Mouse (Mus musculus): ENCODE measurements around the gene Neu4.
A peak's percentile ranks its signal among the peaks of the same experiment; 100 is the strongest.
"Not testable (repeated sequence)": the region's sequence is repeated elsewhere in the genome, so short reads cannot be mapped to it uniquely, and the experiment has no call there.

The Neu4 gene

DNA sequence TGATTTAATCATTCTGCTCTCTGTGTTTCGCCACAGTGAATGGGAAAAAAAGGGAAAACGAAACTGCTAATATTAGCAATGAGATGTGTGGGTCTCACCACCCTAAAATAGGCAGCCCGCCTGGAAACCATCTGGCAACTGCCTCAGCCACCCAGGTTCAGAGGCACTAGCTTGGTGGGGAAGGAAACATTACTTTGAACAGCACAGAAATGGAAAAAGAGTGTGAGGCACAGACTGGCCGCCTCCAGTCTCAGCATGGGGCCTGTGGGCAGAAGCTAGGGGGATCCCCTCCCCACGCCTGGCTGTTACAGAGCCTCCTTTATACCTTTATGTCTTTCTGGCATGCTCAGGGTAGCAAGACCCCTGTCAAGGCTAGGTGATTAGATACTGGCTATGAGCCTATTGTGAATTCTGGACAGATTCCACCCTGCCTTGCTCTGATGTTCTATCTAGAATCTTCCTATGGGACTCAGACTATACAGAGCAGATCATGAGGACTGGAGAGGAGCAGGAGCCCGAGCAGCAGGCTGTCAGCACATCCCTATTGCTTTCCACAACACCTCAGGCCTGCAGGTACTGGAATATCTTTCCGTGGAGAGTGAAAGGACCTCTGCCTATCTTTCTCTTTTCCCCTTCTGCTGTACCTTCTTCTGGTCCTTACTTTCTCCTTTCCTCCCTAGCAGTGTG is 33.4 kb downstream of the Neu4 start:
- DNase-seq, result peak in 1 of 2 experiments; percentile 19

DNA sequence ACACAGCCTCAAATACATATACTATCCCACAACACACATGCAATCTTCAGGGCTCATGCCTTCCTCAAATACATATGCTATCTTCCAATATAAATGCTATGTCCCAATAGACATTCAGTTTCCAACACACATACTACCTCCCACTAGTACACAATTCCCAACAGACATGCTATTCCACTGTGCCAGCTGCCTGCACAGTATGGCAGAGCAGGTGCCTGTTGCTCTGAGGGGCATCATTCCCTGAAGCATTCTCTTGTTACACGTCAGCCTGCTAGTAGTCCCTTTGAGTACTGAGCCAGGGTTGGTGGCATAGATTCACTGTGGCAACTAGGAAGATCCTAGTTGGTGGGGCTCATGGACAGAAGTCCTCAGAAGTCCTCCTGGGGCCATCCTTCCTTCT is 34.2 kb downstream of the Neu4 start:
- DNase-seq, result no peak

DNA sequence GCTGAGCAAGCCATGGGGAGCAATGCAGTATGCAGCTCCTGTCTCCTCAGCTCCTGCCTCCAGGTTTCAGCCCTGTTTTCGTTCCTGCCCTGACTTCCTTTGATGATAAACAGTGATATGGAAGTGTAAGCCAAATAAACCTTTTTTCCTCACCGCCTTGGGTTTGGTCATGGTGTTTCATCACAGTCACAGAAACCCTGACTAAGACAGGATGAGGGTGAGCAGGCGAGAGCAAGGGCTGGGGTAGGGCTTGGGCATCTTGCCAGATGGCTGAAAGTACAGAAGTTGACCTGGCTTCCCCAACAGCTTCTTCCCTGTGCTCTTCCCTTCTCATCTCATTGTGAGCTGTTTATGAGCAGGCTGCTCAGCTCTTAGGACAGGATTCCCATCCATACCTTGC is 35.7 kb downstream of the Neu4 start:
- DNase-seq, result no peak

DNA sequence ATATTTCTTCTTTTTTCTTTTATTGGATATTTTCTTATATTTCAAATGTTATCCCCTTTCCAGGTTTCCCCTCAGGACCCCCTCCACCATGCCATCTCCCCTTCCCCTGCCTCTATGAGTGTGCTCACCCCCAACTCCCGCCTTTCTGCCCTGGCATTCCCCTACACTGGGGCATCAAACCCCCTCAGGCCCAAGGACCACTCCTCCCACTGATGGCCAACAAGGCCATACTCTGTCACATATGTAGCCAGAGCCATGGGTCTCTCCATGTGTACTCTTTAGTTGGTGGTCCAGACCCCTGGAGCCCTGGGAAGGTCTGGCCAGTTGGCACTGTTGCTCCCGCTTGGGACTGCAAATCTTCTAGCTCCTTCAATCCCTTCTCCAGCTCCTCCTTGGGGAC is 37.1 kb downstream of the Neu4 start:
- DNase-seq, result no peak

DNA sequence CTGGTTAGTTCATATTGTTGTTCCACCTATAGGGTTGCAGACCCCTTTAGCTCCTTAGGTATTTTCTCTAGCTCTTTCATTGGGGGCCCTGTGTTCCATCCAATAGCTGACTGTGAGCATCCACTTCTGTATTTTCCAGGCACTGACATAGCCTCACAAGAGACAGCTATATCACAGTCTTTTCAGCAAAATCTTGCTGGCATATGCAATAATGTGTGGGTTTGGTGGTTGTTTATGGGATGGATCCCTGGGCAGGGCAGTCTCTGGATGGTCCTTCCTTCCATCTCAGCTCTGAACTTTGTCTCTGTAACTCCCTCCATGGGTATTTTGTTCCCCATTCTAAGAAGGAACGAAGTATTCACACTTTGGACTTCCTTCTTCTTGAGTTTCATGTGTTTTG is 38.0 kb downstream of the Neu4 start:
- not testable (repeated sequence) for DNase-seq

DNA sequence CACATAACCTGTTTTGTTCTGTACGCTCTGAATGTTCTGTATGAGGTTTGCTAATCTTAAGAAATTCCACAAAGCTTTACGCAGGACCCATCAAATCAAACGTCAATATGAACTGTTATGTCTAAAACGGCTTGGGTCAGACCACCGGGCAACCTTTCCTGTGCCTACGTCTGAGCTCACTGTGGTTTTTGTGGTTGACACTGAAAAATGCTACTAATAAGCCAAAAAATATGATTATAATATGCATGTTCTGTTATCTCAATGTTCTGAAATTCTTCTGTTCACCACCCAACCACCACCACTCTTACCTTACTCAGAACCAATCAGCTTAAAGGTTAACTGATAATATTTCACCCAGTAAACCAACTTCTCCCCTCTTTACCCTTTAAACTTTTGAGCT is 54.5 kb downstream of the Neu4 start:
- DNase-seq, result no peak

DNA sequence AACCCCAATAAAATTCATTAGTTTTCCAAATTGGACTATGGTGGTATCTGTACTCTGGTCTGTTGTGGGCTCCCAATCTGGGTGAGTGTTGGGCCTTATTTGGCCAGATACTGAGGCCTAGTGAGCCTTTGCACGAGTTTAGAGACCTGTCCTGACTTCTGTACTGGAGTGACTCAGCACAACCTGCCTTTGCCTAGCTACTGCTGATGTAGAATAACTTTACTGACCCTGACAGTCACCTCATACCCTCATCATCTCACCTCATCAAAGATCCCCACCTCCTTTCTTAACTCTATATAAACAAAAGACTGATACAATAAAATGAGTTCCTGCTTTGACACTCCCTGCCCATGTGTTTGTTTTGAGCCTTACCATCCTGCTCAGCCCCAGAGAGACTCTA is 56.5 kb downstream of the Neu4 start:
- no peak for DNase-seq

Data from cerebellum, postnatal 14 days (tissue).